Mouse (Mus musculus): Measurements from ENCODE around the gene Mgst2. TPM values are rescaled to one million over a fixed set of nuclear protein-coding genes. Genes with fewer than 3 reads are reported as not detected.

The Mgst2 gene
- 4.6 and 5.3 TPM in 2 replicates for polyA plus RNA-seq (2012; rRNA removed)

- no peaks in the 10 kb centered on the region for H3K4me1 ChIP-seq (ENCODE audit: control insufficient read depth, insufficient read depth, low read length)
- H3K4me3 ChIP-seq (ENCODE audit: control insufficient read depth, low read depth, low read length) = no peak within 1 kb of the TSS
- no peaks in the 10 kb centered on the region for H3K36me3 ChIP-seq (ENCODE audit: control insufficient read depth, insufficient read depth, low read length)
- no peaks in the 10 kb centered on the region for H3K27me3 ChIP-seq (ENCODE audit: control insufficient read depth, insufficient read depth, low read length)
- no peak within 1 kb of the TSS for H3K27ac ChIP-seq (ENCODE audit: control insufficient read depth, insufficient read depth, low read depth, low read length)
- TF ChIP-seq CTCF (IDR thresholded peaks at IDR 0.05; ENCODE audit: control insufficient read depth, insufficient read depth, insufficient replicate concordance, low read depth, low read length) = no peak
- TF ChIP-seq POLR2A (IDR thresholded peaks at IDR 0.05; ENCODE audit: control insufficient read depth, low read depth, low read length) = no peak
Measured at GRCm38 (mm10) chr3:51660060-51660459, at the start of gene Mgst2. Gene Mgst2 (plus strand): TSS chr3:51660360.

GRCm38 (mm10) chr3:51611972-51612371 is 48.2 kb upstream of the Mgst2 start:
- no peak overlapping the region for H3K4me3 ChIP-seq (ENCODE audit: control insufficient read depth, low read depth, low read length)
- no peaks in the 10 kb centered on the region for H3K27me3 ChIP-seq (ENCODE audit: control insufficient read depth, insufficient read depth, low read length)
- H3K36me3 ChIP-seq (ENCODE audit: control insufficient read depth, insufficient read depth, low read length) = no peaks in the 10 kb centered on the region
- H3K4me1 ChIP-seq (ENCODE audit: control insufficient read depth, insufficient read depth, low read length) = no peaks in the 10 kb centered on the region
- no peak overlapping the region for H3K27ac ChIP-seq (ENCODE audit: control insufficient read depth, insufficient read depth, low read depth, low read length)
- TF ChIP-seq POLR2A (IDR thresholded peaks at IDR 0.05; ENCODE audit: control insufficient read depth, low read depth, low read length) (no peak), CTCF (IDR thresholded peaks at IDR 0.05; ENCODE audit: control insufficient read depth, insufficient read depth, insufficient replicate concordance, low read depth, low read length) (peak; percentile 35; the same call in 1 of the 2 replicates)

DNA sequence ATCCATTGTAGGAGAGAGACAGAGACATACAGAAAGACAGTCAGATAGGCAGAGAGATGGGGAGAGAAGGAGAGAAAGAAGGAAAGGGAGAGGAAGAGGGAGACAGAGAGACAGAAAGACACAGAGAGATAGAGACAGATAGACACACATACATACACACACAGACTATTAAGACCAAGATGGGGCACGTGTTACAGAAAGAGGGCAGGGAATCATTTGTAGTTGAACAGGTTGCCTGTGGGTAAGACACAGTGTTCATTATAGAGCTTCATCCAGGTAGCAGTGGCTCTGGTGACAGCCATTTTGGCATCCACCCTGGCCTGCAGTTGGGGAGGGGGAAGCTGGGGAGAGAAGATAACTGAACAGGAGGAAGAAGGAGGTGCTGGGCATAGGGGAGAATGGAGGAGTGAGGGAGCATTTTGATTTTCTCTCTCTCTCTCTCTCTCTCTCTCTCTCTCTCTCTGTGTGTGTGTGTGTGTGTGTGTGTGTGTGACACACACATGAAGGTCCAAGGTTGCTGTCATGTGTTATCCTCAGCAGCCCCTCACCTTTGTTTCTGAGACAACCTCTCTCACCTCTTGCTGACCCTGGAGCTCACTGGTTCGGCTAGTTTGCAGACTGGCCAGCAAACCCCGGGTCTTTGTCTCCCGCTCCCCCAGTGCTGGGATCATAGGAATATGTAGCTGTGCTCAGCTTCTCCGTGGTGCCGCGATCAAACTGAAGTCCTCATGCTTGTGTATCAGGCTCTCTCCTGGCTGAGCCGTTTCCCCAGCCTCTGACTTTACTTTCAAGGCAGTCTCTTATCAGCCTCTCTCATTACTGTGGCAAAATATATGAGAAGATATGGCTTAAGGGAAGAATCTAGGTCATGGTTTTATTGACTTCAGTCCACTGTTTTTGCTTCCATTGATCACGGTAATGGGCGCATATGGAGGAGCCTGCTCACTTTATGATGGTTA is 47.5 kb upstream of the Mgst2 start:
- TF ChIP-seq POLR2A (IDR thresholded peaks at IDR 0.05; ENCODE audit: control insufficient read depth, low read depth, low read length) (no peak), CTCF (IDR thresholded peaks at IDR 0.05; ENCODE audit: control insufficient read depth, insufficient read depth, insufficient replicate concordance, low read depth, low read length) (no peak)
- no peak overlapping the region for H3K27ac ChIP-seq (ENCODE audit: control insufficient read depth, insufficient read depth, low read depth, low read length)
- H3K4me3 ChIP-seq (ENCODE audit: control insufficient read depth, low read depth, low read length) = no peak overlapping the region

GRCm38 (mm10) chr3:51614278-51614677 is 45.9 kb upstream of the Mgst2 start:
- TF ChIP-seq POLR2A (IDR thresholded peaks at IDR 0.05; ENCODE audit: control insufficient read depth, low read depth, low read length) = no peak
- TF ChIP-seq CTCF (IDR thresholded peaks at IDR 0.05; ENCODE audit: control insufficient read depth, insufficient read depth, insufficient replicate concordance, low read depth, low read length) = no peak
- H3K27ac ChIP-seq (ENCODE audit: control insufficient read depth, insufficient read depth, low read depth, low read length) = no peak overlapping the region
- no peaks in the 10 kb centered on the region for H3K27me3 ChIP-seq (ENCODE audit: control insufficient read depth, insufficient read depth, low read length)
- no peaks in the 10 kb centered on the region for H3K4me1 ChIP-seq (ENCODE audit: control insufficient read depth, insufficient read depth, low read length)
- no peak overlapping the region for H3K4me3 ChIP-seq (ENCODE audit: control insufficient read depth, low read depth, low read length)
- H3K36me3 ChIP-seq (ENCODE audit: control insufficient read depth, insufficient read depth, low read length) = no peaks in the 10 kb centered on the region

More for the DNA sequence above, 47.5 kb upstream of the Mgst2 start:
- no peaks in the 10 kb centered on the region for H3K36me3 ChIP-seq (ENCODE audit: control insufficient read depth, insufficient read depth, low read length)
- H3K4me1 ChIP-seq (ENCODE audit: control insufficient read depth, insufficient read depth, low read length) = no peaks in the 10 kb centered on the region
- H3K27me3 ChIP-seq (ENCODE audit: control insufficient read depth, insufficient read depth, low read length) = no peaks in the 10 kb centered on the region

- no peaks in the 10 kb centered on the region for H3K4me1 ChIP-seq (ENCODE audit: control insufficient read depth, insufficient read depth, low read length)
- H3K27ac ChIP-seq (ENCODE audit: control insufficient read depth, insufficient read depth, low read depth, low read length) = no peak overlapping the region
- no peaks in the 10 kb centered on the region for H3K36me3 ChIP-seq (ENCODE audit: control insufficient read depth, insufficient read depth, low read length)
- no peaks in the 10 kb centered on the region for H3K27me3 ChIP-seq (ENCODE audit: control insufficient read depth, insufficient read depth, low read length)
- no peak overlapping the region for H3K4me3 ChIP-seq (ENCODE audit: control insufficient read depth, low read depth, low read length)
- no peak for TF ChIP-seq POLR2A (IDR thresholded peaks at IDR 0.05; ENCODE audit: control insufficient read depth, low read depth, low read length)
- TF ChIP-seq CTCF (IDR thresholded peaks at IDR 0.05; ENCODE audit: control insufficient read depth, insufficient read depth, insufficient replicate concordance, low read depth, low read length) = no peak
Measured at GRCm38 (mm10) chr3:51623956-51624355, 36.2 kb upstream of the Mgst2 start.

DNA sequence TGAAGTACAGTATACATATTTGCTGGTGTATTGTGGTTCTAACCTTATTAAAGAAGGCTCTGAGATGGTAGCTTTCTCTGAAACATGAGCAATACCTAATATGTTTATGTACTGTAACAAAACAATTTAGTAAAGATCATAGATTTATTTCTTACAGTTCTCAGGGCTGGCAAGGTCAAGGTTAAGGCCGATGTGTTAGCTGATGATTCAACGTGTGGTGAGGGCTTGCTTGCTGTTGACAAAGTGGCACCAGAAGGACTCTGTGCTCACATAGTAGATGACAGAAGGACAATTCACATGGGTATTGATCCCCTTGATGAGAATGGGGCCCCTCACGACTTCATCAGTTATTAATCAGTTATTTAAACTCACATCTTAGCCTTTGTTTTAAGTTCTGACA is 32.4 kb upstream of the Mgst2 start:
- no peak overlapping the region for H3K27ac ChIP-seq (ENCODE audit: control insufficient read depth, insufficient read depth, low read depth, low read length)
- no peaks in the 10 kb centered on the region for H3K36me3 ChIP-seq (ENCODE audit: control insufficient read depth, insufficient read depth, low read length)
- no peaks in the 10 kb centered on the region for H3K4me1 ChIP-seq (ENCODE audit: control insufficient read depth, insufficient read depth, low read length)
- TF ChIP-seq POLR2A (IDR thresholded peaks at IDR 0.05; ENCODE audit: control insufficient read depth, low read depth, low read length) = no peak
- H3K27me3 ChIP-seq (ENCODE audit: control insufficient read depth, insufficient read depth, low read length) = no peaks in the 10 kb centered on the region
- H3K4me3 ChIP-seq (ENCODE audit: control insufficient read depth, low read depth, low read length) = no peak overlapping the region

DNA sequence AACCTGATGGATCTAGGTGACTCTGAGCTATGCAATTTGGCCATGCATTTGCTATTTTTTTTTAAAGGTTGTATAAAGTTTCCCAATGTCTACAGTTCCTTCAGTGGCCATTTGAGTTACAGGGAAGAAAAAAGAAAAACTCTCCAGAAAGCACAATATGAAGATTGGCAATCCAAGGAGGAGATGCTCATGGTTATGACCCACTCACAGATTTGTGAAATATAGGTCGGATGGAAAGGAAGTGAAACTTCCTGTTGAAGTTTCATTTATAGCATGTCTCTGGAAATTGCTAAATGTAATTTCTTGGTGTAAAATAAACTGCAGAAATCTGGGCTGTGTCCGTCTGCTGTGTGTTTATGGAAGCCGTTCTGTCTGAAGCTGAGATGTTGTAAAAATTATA is 31.2 kb upstream of the Mgst2 start:
- Histone ChIP-seq H3K4me1 (ENCODE audit: control insufficient read depth, insufficient read depth, low read length) (no peaks in the 10 kb centered on the region), H3K27me3 (ENCODE audit: control insufficient read depth, insufficient read depth, low read length) (no peaks in the 10 kb centered on the region), H3K36me3 (ENCODE audit: control insufficient read depth, insufficient read depth, low read length) (no peaks in the 10 kb centered on the region), H3K27ac (ENCODE audit: control insufficient read depth, insufficient read depth, low read depth, low read length) (no peak overlapping the region), H3K4me3 (ENCODE audit: control insufficient read depth, low read depth, low read length) (no peak overlapping the region)
- TF ChIP-seq POLR2A (IDR thresholded peaks at IDR 0.05; ENCODE audit: control insufficient read depth, low read depth, low read length) = no peak
- TF ChIP-seq CTCF (IDR thresholded peaks at IDR 0.05; ENCODE audit: control insufficient read depth, insufficient read depth, insufficient replicate concordance, low read depth, low read length) = no peak

Data from testis, adult 2 months (tissue).